Mouse (Mus musculus) E14TG2a.4 (cell line): ENCODE measurements around the gene Cd83.
A peak's percentile ranks its signal among the peaks of the same experiment; 100 is the strongest.

Source experiments
- H3K27me3 ChIP-seq: 2 replicates; pipeline ENCODE4 v1.6.1; 2014; ENCODE audit warnings: low read length, control low read depth; ENCODE audit not compliant: insufficient read depth
- H3K36me3 ChIP-seq: 2 replicates; pipeline ENCODE4 v1.6.1; 2014; ENCODE audit warnings: low read length, control low read depth; ENCODE audit not compliant: insufficient read depth
- H3K4me1 ChIP-seq: replicated peaks from 2 replicates; pipeline ENCODE4 v1.6.1; 2014; ENCODE audit warnings: low read depth, low read length, control low read depth
- H3K4me3 ChIP-seq: replicated peaks from 2 replicates; pipeline ENCODE4 v1.5.1; 2014; ENCODE audit warnings: mild to moderate bottlenecking, low read length
- H3K9me3 ChIP-seq: 2 replicates; pipeline ENCODE4 v1.6.1; 2014; ENCODE audit warnings: low read length, control low read depth
- CTCF ChIP-seq: conservative IDR thresholded peaks from 2 replicates; pipeline ENCODE4 v1.5.1; 2014; ENCODE audit warnings: low read length
- NANOG ChIP-seq: IDR thresholded peaks from 2 replicates; pipeline ENCODE4 v1.6.1; 2014; ENCODE audit warnings: borderline replicate concordance, low read length, mixed read lengths
- POU5F1 ChIP-seq: IDR thresholded peaks from 2 replicates; pipeline ENCODE4 v1.6.1; 2014; ENCODE audit warnings: low read length, borderline replicate concordance

Gene Cd83

GRCm38 (mm10) chr13:43798655-43799054 lies 14.1 kb downstream of the Cd83 start:
- Histone ChIP-seq H3K27me3 (no peaks in the 10 kb centered on the region), H3K4me1 (no peaks in the 10 kb centered on the region), H3K36me3 (no peaks in the 10 kb centered on the region), H3K9me3 (peaks cover 10% of the 10 kb centered on the region), H3K4me3 (no peak overlapping the region)
- TF ChIP-seq POU5F1 (no peak), NANOG (no peak), CTCF (no peak)

- H3K4me1 ChIP-seq = no peaks in the 10 kb centered on the region
- H3K27me3 ChIP-seq = no peaks in the 10 kb centered on the region
- H3K9me3 ChIP-seq = peaks cover 10% of the 10 kb centered on the region
- TF ChIP-seq NANOG (no peak), CTCF (no peak), POU5F1 (no peak)
- no peak overlapping the region for H3K4me3 ChIP-seq
- H3K36me3 ChIP-seq = no peaks in the 10 kb centered on the region
Measured at GRCm38 (mm10) chr13:43800136-43800535, 15.6 kb downstream of the Cd83 start.

- TF ChIP-seq NANOG (no peak), POU5F1 (no peak), CTCF (no peak)
- H3K27me3 ChIP-seq = no peaks in the 10 kb centered on the region
- H3K9me3 ChIP-seq = peaks cover 10% of the 10 kb centered on the region
- H3K4me1 ChIP-seq = peaks cover 10% of the 10 kb centered on the region
- H3K36me3 ChIP-seq = no peaks in the 10 kb centered on the region
- H3K4me3 ChIP-seq = no peak overlapping the region
Measured at GRCm38 (mm10) chr13:43801961-43802360, 17.4 kb downstream of the Cd83 start.

- no peak overlapping the region for H3K4me3 ChIP-seq
- peaks cover 10% of the 10 kb centered on the region for H3K9me3 ChIP-seq
- TF ChIP-seq NANOG (no peak), CTCF (no peak), POU5F1 (no peak)
- peaks cover 15% of the 10 kb centered on the region for H3K4me1 ChIP-seq
- no peaks in the 10 kb centered on the region for H3K36me3 ChIP-seq
- no peaks in the 10 kb centered on the region for H3K27me3 ChIP-seq
Measured at GRCm38 (mm10) chr13:43802361-43803137, 18.0 kb downstream of the Cd83 start.

GRCm38 (mm10) chr13:43804648-43805047 lies 20.1 kb downstream of the Cd83 start:
- Histone ChIP-seq H3K27me3 (no peaks in the 10 kb centered on the region), H3K9me3 (peaks cover 10% of the 10 kb centered on the region), H3K4me1 (peaks cover 15% of the 10 kb centered on the region), H3K4me3 (no peak overlapping the region), H3K36me3 (no peaks in the 10 kb centered on the region)
- TF ChIP-seq POU5F1 = no peak
- TF ChIP-seq CTCF = peak; percentile 59

- no peak overlapping the region for H3K4me3 ChIP-seq
- TF ChIP-seq CTCF (no peak), POU5F1 (no peak), NANOG (no peak)
- peaks cover 19% of the 10 kb centered on the region for H3K4me1 ChIP-seq
- H3K27me3 ChIP-seq = 0 out of 2 replicates have a peak, but pooled peaks cover 5% of the 10 kb centered on the region
- peaks cover 10% of the 10 kb centered on the region for H3K9me3 ChIP-seq
- H3K36me3 ChIP-seq = no peaks in the 10 kb centered on the region
Measured at GRCm38 (mm10) chr13:43805159-43805758, 20.7 kb downstream of the Cd83 start.

GRCm38 (mm10) chr13:43806371-43807271 lies 22.0 kb downstream of the Cd83 start:
- 0 out of 2 replicates have a peak, but pooled peaks cover 8% of the 10 kb centered on the region for H3K27me3 ChIP-seq
- peaks cover 8% of the 10 kb centered on the region for H3K9me3 ChIP-seq
- TF ChIP-seq CTCF = no peak
- H3K4me3 ChIP-seq = no peak overlapping the region
- no peaks in the 10 kb centered on the region for H3K36me3 ChIP-seq
- H3K4me1 ChIP-seq = peaks cover 19% of the 10 kb centered on the region

GRCm38 (mm10) chr13:43807272-43807675 lies 22.7 kb downstream of the Cd83 start:
- H3K4me3 ChIP-seq = no peak overlapping the region
- H3K9me3 ChIP-seq = 0 out of 2 replicates have a peak, but pooled peaks cover 4% of the 10 kb centered on the region
- 0 out of 2 replicates have a peak, but pooled peaks cover 8% of the 10 kb centered on the region for H3K27me3 ChIP-seq
- H3K4me1 ChIP-seq = peaks cover 19% of the 10 kb centered on the region
- no peak for TF ChIP-seq CTCF
- no peak for TF ChIP-seq NANOG
- no peak for TF ChIP-seq POU5F1
- H3K36me3 ChIP-seq = no peaks in the 10 kb centered on the region
